ENCODE assay signal across 25 mouse cellular contexts in the genomic region with DNA sequence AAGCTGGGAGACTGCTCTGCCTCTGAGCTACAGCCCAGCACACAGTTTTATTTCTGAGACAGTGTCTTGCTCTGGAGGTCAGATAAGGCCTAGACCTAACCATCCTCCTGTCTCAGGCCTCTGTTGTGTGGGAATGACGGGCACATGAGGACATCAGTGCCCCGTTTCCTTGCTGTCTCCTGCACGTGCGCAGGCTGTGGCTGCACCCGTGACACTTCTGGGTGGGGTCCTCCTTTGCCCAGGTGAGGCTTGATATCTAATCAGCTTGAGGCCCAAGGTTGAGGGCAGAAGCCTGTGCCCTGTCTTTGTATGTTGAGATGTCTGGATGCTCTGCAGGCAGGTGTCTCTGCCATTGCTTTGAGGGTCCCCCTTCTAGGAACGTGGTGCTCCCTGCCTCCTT. TPM values are rescaled to one million over a fixed set of nuclear protein-coding genes. Genes with fewer than 3 reads are reported as not detected.
DNase-seq lines count a peak whose midpoint lies in the region; ATAC-seq lines count a peak whose summit lies in the region.
"Had no signal": no experiment of that assay in that cellular context is flagged by ENCODE, and none has a peak within 500 bp of the region (broad histone marks: within the 10 kb centered on the region; RNA-seq: fewer than 3 reads in every experiment).

No protein-coding gene starts in this region.

- no peak overlapping the region for H3K4me2 ChIP-seq in limb, embryonic 12.5 days
- H3K4me2 ChIP-seq in intestine, embryonic 14.5 days (ENCODE audit: low read length), result no peak overlapping the region
- no peak overlapping the region for H3K4me2 ChIP-seq in stomach, embryonic 14.5 days (replicated peaks; ENCODE audit: low read depth, low read length)

- 86% methylated on average over 6 of the region's 6 CpGs for WGBS in limb, embryonic 12.5 days
- 86% methylated on average over 6 of the region's 6 CpGs for WGBS in limb, embryonic 10.5 days
- WGBS in embryonic facial prominence, embryonic 10.5 days, result 94% methylated on average over 6 of the region's 6 CpGs
- 81% methylated on average over 6 of the region's 6 CpGs for WGBS in intestine, embryonic 14.5 days
- WGBS in stomach, embryonic 14.5 days, result 85% methylated on average over 6 of the region's 6 CpGs

- no peak for DNase-seq in limb, embryonic 10.5 days (ENCODE audit: low spot score)
- no peak for DNase-seq in embryonic facial prominence, embryonic 10.5 days (ENCODE audit: low spot score)
- DNase-seq in intestine, embryonic 14.5 days (ENCODE audit: low spot score), result no peak
- no peak for DNase-seq in embryo, embryonic 9.5 days (ENCODE audit: extremely low spot score)
- DNase-seq in adrenal gland, adult 18-20 months (ENCODE audit: low spot score in 2 of 2), result no peak
- DNase-seq: adrenal gland, adult 8-10 months; cerebellum, adult 11-12 months; gastrocnemius, postnatal 10 days; heart, adult 18-20 months; liver, postnatal 0 days; retina, postnatal 1 day; right cerebral cortex, postnatal 25 days had no signal

- peaks cover 27% of the 10 kb centered on the region for H3K4me1 ChIP-seq in limb, embryonic 12.5 days (replicated peaks)
- H3K4me1 ChIP-seq in limb, embryonic 10.5 days, result peaks cover 26% of the 10 kb centered on the region
- peaks cover 36% of the 10 kb centered on the region for H3K4me1 ChIP-seq in embryonic facial prominence, embryonic 10.5 days
- H3K4me1 ChIP-seq in intestine, embryonic 14.5 days (replicated peaks; ENCODE audit: control insufficient read depth, insufficient read depth, low read length), result peaks cover 20% of the 10 kb centered on the region
- peaks cover 21% of the 10 kb centered on the region for H3K4me1 ChIP-seq in stomach, embryonic 14.5 days (ENCODE audit: control insufficient read depth, insufficient read depth, low read length)

- no peak for ATAC-seq in limb, embryonic 12.5 days (ENCODE audit: insufficient number of reproducible peaks, insufficient read depth, low FRiP score, low TSS enrichment, low read depth)
- peak; percentile 35 for ATAC-seq in intestine, embryonic 14.5 days (replicated peaks; ENCODE audit: low FRiP score, low TSS enrichment, low read depth)
- no peak for ATAC-seq in stomach, embryonic 14.5 days (ENCODE audit: insufficient number of reproducible peaks, insufficient read depth, low FRiP score, low read depth)
- ATAC-seq: forebrain, embryonic 16.5 days; inflammation-experienced regulatory T-cells, adult 6 months; liver, postnatal 0 days; lung, postnatal 0 days; midbrain, embryonic 13.5 days had no signal

- H3K4me3 ChIP-seq in limb, embryonic 12.5 days (replicated peaks), result no peak overlapping the region
- no peak overlapping the region for H3K4me3 ChIP-seq in limb, embryonic 10.5 days
- peak overlapping the region; percentile 2; the same call in 1 of the 2 replicates for H3K4me3 ChIP-seq in embryonic facial prominence, embryonic 10.5 days
- H3K4me3 ChIP-seq in intestine, embryonic 14.5 days (ENCODE audit: low read depth, low read length), result no peak overlapping the region
- no peak overlapping the region for H3K4me3 ChIP-seq in stomach, embryonic 14.5 days (ENCODE audit: low read depth, low read length)
- H3K4me3 ChIP-seq: erythroblast, embryonic 14.5 days; left cerebral cortex, adult 2 months; midbrain, embryonic 13.5 days; neural tube, embryonic 13.5 days had no signal

- peaks cover 35% of the 10 kb centered on the region for H3K36me3 ChIP-seq in limb, embryonic 12.5 days
- H3K36me3 ChIP-seq in limb, embryonic 10.5 days, result peaks cover 40% of the 10 kb centered on the region
- H3K36me3 ChIP-seq in embryonic facial prominence, embryonic 10.5 days (replicated peaks), result peaks cover 33% of the 10 kb centered on the region
- peaks cover 26% of the 10 kb centered on the region for H3K36me3 ChIP-seq in intestine, embryonic 14.5 days (ENCODE audit: control insufficient read depth, insufficient read depth, low read length)
- H3K36me3 ChIP-seq in stomach, embryonic 14.5 days (ENCODE audit: control insufficient read depth, insufficient read depth, low read length), result peaks cover 10% of the 10 kb centered on the region

- H3K9ac ChIP-seq in limb, embryonic 12.5 days (replicated peaks), result 0 out of 2 replicates have a peak overlapping the region, but pooled peaks have one; percentile 56
- H3K9ac ChIP-seq in intestine, embryonic 14.5 days (ENCODE audit: low read length), result no peak overlapping the region
- H3K9ac ChIP-seq in stomach, embryonic 14.5 days (replicated peaks; ENCODE audit: low read depth, low read length), result no peak overlapping the region
- H3K9ac ChIP-seq: hindbrain, embryonic 14.5 days; liver, postnatal 0 days had no signal

- no peaks in the 10 kb centered on the region for H3K9me3 ChIP-seq in limb, embryonic 12.5 days
- no peaks in the 10 kb centered on the region for H3K9me3 ChIP-seq in limb, embryonic 10.5 days (replicated peaks)
- no peaks in the 10 kb centered on the region for H3K9me3 ChIP-seq in embryonic facial prominence, embryonic 10.5 days
- H3K9me3 ChIP-seq in intestine, embryonic 14.5 days (ENCODE audit: control insufficient read depth, low read length), result no peaks in the 10 kb centered on the region
- H3K9me3 ChIP-seq in stomach, embryonic 14.5 days (ENCODE audit: control insufficient read depth, low read depth, low read length), result no peaks in the 10 kb centered on the region
- H3K9me3 ChIP-seq: embryonic facial prominence, embryonic 13.5 days; midbrain, embryonic 13.5 days; neural tube, embryonic 13.5 days had no signal

- H3K27ac ChIP-seq in limb, embryonic 12.5 days, result no peak overlapping the region
- no peak overlapping the region for H3K27ac ChIP-seq in limb, embryonic 10.5 days
- H3K27ac ChIP-seq in embryonic facial prominence, embryonic 10.5 days (replicated peaks), result peak overlapping the region; percentile 68; the same call in 1 of the 2 replicates
- peak overlapping the region; percentile 69; the same call in 1 of the 2 replicates for H3K27ac ChIP-seq in intestine, embryonic 14.5 days (ENCODE audit: low read depth)
- H3K27ac ChIP-seq in stomach, embryonic 14.5 days (ENCODE audit: low read length), result 0 out of 2 replicates have a peak overlapping the region, but pooled peaks have one; percentile 70
- H3K27ac ChIP-seq: embryonic facial prominence, embryonic 13.5 days; hindbrain, embryonic 14.5 days; left cerebral cortex, adult 2 months; macrophage; midbrain, embryonic 13.5 days; neural tube, embryonic 13.5 days had no signal

- H3K27me3 ChIP-seq in limb, embryonic 12.5 days, result no peaks in the 10 kb centered on the region
- H3K27me3 ChIP-seq in limb, embryonic 10.5 days (ENCODE audit: low read depth, poor library complexity, severe bottlenecking), result peaks cover 11% of the 10 kb centered on the region
- H3K27me3 ChIP-seq in embryonic facial prominence, embryonic 10.5 days (replicated peaks; ENCODE audit: low read depth, poor library complexity, severe bottlenecking), result peaks cover 16% of the 10 kb centered on the region; the same call in 1 of the 2 replicates
- H3K27me3 ChIP-seq in intestine, embryonic 14.5 days (replicated peaks; ENCODE audit: control insufficient read depth, insufficient read depth, low read length), result no peaks in the 10 kb centered on the region
- no peaks in the 10 kb centered on the region for H3K27me3 ChIP-seq in stomach, embryonic 14.5 days (ENCODE audit: control insufficient read depth, insufficient read depth, low read length)
- H3K27me3 ChIP-seq: embryonic facial prominence, embryonic 13.5 days; midbrain, embryonic 13.5 days; neural tube, embryonic 13.5 days had no signal

RNA-seq across cellular contexts. Expression of a gene that starts 0.6 kb away (rescaled TPM):
- polyA plus RNA-seq in limb, embryonic 12.5 days (2016; fragmentation: Nextera tagmentation; extraction: Ambion mirVana), result 2.9 and 3.0 TPM in 2 replicates
- polyA plus RNA-seq in limb, embryonic 10.5 days (2016; fragmentation: Nextera tagmentation; extraction: Ambion mirVana), result 1.9 and 2.9 TPM in 2 replicates
- polyA plus RNA-seq in embryonic facial prominence, embryonic 10.5 days (2016; fragmentation: Nextera tagmentation; extraction: Ambion mirVana), result 2.0 and 2.8 TPM in 2 replicates
- polyA plus RNA-seq in intestine, embryonic 14.5 days (2014; fragmentation: Nextera tagmentation; extraction: Ambion mirVana), result 99.8 and 125 TPM in 2 replicates
- 17.7 and 21.5 TPM in 2 replicates for polyA plus RNA-seq in stomach, embryonic 14.5 days (2014; fragmentation: Nextera tagmentation; extraction: Ambion mirVana)
- 1 to 10 TPM; 1.1 to 1.2 TPM for total RNA-seq in adrenal gland, adult 18-20 months (2021)
- polyA plus RNA-seq: erythroblast, embryonic 14.5 days had no signal

RNA-seq across cellular contexts. Expression of a gene that starts 3.5 kb away (rescaled TPM):
- polyA plus RNA-seq in limb, embryonic 12.5 days (2016; fragmentation: Nextera tagmentation; extraction: Ambion mirVana), result 1.1 and 3.1 TPM in 2 replicates
- 1.4 and 1.5 TPM in 2 replicates for polyA plus RNA-seq in limb, embryonic 10.5 days (2016; fragmentation: Nextera tagmentation; extraction: Ambion mirVana)
- polyA plus RNA-seq in embryonic facial prominence, embryonic 10.5 days (2016; fragmentation: Nextera tagmentation; extraction: Ambion mirVana), result 1.8 and 3.1 TPM in 2 replicates
- 0.37 and 0.44 TPM in 2 replicates for polyA plus RNA-seq in intestine, embryonic 14.5 days (2014; fragmentation: Nextera tagmentation; extraction: Ambion mirVana)
- 1.0 and 1.1 TPM in 2 replicates for polyA plus RNA-seq in stomach, embryonic 14.5 days (2014; fragmentation: Nextera tagmentation; extraction: Ambion mirVana)
- 1 to 10 TPM; 1.4 to 2.6 TPM for total RNA-seq in adrenal gland, adult 18-20 months (2021)
- total RNA-seq: liver, adult 2 months had no signal
- polyA plus RNA-seq: liver, postnatal 0 days had no signal

RNA-seq across cellular contexts. Expression of a gene that starts 8.0 kb away (rescaled TPM):
- 3.3 and 3.8 TPM in 2 replicates for polyA plus RNA-seq in limb, embryonic 12.5 days (2016; fragmentation: Nextera tagmentation; extraction: Ambion mirVana)
- polyA plus RNA-seq in limb, embryonic 10.5 days (2016; fragmentation: Nextera tagmentation; extraction: Ambion mirVana), result 3.8 and 4.2 TPM in 2 replicates
- 2.7 TPM in 2 replicates for polyA plus RNA-seq in embryonic facial prominence, embryonic 10.5 days (2016; fragmentation: Nextera tagmentation; extraction: Ambion mirVana)
- polyA plus RNA-seq in intestine, embryonic 14.5 days (2014; fragmentation: Nextera tagmentation; extraction: Ambion mirVana), result 2.4 and 4.2 TPM in 2 replicates
- 3.1 and 4.1 TPM in 2 replicates for polyA plus RNA-seq in stomach, embryonic 14.5 days (2014; fragmentation: Nextera tagmentation; extraction: Ambion mirVana)
- 1 to 10 TPM; 1.5 to 1.9 TPM for total RNA-seq in adrenal gland, adult 18-20 months (2021)

RNA-seq across cellular contexts. Expression of a gene that starts 8.0 kb away (rescaled TPM):
- 71.9 and 74.6 TPM in 2 replicates for polyA plus RNA-seq in limb, embryonic 12.5 days (2016; fragmentation: Nextera tagmentation; extraction: Ambion mirVana)
- 101 and 115 TPM in 2 replicates for polyA plus RNA-seq in limb, embryonic 10.5 days (2016; fragmentation: Nextera tagmentation; extraction: Ambion mirVana)
- 105 and 109 TPM in 2 replicates for polyA plus RNA-seq in embryonic facial prominence, embryonic 10.5 days (2016; fragmentation: Nextera tagmentation; extraction: Ambion mirVana)
- polyA plus RNA-seq in intestine, embryonic 14.5 days (2014; fragmentation: Nextera tagmentation; extraction: Ambion mirVana), result 70.7 and 70.8 TPM in 2 replicates
- polyA plus RNA-seq in stomach, embryonic 14.5 days (2014; fragmentation: Nextera tagmentation; extraction: Ambion mirVana), result 44.8 and 48.5 TPM in 2 replicates
- 10 to 100 TPM; 49.1 to 50.5 TPM for total RNA-seq in adrenal gland, adult 18-20 months (2021)

RNA-seq across cellular contexts. Expression of a gene that starts 14.0 kb away (rescaled TPM):
- polyA plus RNA-seq in limb, embryonic 12.5 days (2016; fragmentation: Nextera tagmentation; extraction: Ambion mirVana), result 136 and 137 TPM in 2 replicates
- polyA plus RNA-seq in limb, embryonic 10.5 days (2016; fragmentation: Nextera tagmentation; extraction: Ambion mirVana), result 134 and 148 TPM in 2 replicates
- polyA plus RNA-seq in embryonic facial prominence, embryonic 10.5 days (2016; fragmentation: Nextera tagmentation; extraction: Ambion mirVana), result 134 and 142 TPM in 2 replicates
- polyA plus RNA-seq in intestine, embryonic 14.5 days (2014; fragmentation: Nextera tagmentation; extraction: Ambion mirVana), result 93.3 and 93.9 TPM in 2 replicates
- polyA plus RNA-seq in stomach, embryonic 14.5 days (2014; fragmentation: Nextera tagmentation; extraction: Ambion mirVana), result 81.3 and 88.7 TPM in 2 replicates
- total RNA-seq in adrenal gland, adult 18-20 months (2021), result 10 to 100 TPM; 35.1 to 35.2 TPM

Comparison
In these comparisons a context has a peak if more than half of its experiments do, and no peak if none do; other contexts are left out.
1. H3K27ac ChIP-seq: peak in embryonic facial prominence, embryonic 10.5 days (single experiment), intestine, embryonic 14.5 days (single experiment) and stomach, embryonic 14.5 days (single experiment); none in limb, embryonic 12.5 days (single experiment) and limb, embryonic 10.5 days (single experiment).